Mouse (Mus musculus): Measurements from ENCODE around the gene Strn4. TPM values are rescaled to one million over a fixed set of nuclear protein-coding genes. Genes with fewer than 3 reads are reported as not detected.

Gene Strn4
- polyA plus RNA-seq, 2 experiments = 109 to 197 TPM

DNA sequence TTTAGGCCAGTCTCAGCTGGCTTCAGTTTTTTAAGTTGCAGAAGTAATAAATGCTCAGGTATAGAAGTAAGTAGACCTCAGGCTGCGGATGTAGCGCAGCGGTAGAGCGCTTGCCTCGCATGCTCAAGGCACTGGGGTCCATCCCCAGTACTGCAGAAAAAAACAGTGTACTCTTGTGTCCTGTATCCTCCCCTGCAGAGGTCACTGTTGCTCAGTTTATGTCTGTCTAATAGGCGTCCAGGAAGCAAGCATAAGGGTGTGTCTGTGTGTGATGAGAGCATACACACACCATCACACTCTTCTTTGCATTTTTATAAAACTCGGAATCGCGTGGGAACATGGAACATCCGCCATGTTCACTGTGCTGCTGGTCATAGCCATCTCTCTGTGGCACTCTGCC is 10.1 kb downstream of the Strn4 start:
- H3K36me3 ChIP-seq (ENCODE audit: control insufficient read depth, insufficient read depth, low read length) = peaks cover 84% of the 10 kb centered on the region
- no peaks in the 10 kb centered on the region for H3K9me3 ChIP-seq (ENCODE audit: control insufficient read depth, low read length)
- no peak for TF ChIP-seq POLR2A (IDR thresholded peaks at IDR 0.05; ENCODE audit: borderline replicate concordance, extremely low read depth, insufficient read depth, insufficient read length)
- 84% methylated on average over 10 of the region's 10 CpGs for WGBS
- no peak overlapping the region for H3K4me3 ChIP-seq (replicated peaks; ENCODE audit: low read length)
- ATAC-seq (ENCODE audit: low FRiP score, low read depth) = no peak
- no peak overlapping the region for H3K4me2 ChIP-seq (replicated peaks; ENCODE audit: low read depth, low read length, severe bottlenecking)
- 0 out of 2 replicates have a peak, but pooled peaks cover 4% of the 10 kb centered on the region for H3K4me1 ChIP-seq (ENCODE audit: control insufficient read depth, insufficient read depth, low read length)
- no peak overlapping the region for H3K27ac ChIP-seq (replicated peaks; ENCODE audit: low read depth, low read length)
- H3K9ac ChIP-seq (ENCODE audit: low read depth, low read length, severe bottlenecking) = no peak overlapping the region
- no peaks in the 10 kb centered on the region for H3K27me3 ChIP-seq (ENCODE audit: control insufficient read depth, insufficient read depth, low read length)
- no peak for DNase-seq (ENCODE audit: low spot score)

DNA sequence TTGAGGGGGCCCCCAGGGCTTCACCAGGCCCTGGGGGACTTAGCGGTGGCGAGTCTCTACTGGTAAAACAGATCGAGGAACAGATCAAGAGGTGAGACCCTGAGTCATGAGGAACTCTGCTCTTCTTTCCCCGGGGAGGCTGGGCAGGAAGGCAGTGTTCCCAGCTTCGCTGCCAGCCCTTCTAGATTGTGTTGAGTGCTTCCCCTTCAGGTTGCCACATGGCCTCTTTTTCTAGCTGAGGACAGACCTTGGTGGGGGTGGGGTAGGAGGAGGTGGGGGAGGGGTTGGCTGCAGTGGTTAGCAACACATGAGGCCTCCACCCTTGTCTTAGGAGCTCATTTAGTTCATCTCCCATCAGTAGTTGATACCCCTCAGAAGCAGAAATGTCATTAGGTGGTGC is 10.9 kb downstream of the Strn4 start:
- WGBS = 84% methylated on average over 5 of the region's 5 CpGs

DNA sequence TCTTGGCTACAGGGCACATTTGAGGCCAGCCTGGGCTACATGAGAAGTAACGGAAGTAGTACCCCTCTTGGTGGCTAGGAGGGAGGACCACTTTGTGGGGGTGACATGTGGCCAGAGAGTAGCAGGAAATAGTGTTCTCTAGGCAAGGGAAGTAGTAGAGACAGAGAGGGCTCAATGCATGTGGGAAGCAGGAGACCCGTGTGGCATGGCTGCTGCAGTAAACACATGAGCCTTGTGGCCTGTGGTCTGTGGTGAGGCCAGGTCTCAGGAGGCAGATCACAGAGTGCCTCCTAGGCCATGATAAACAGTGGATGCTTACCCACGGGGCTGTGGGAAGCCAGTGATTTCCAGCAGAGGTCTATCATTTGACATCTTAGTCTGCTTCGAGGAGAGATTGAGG is 11.6 kb downstream of the Strn4 start:
- ATAC-seq (ENCODE audit: low FRiP score, low read depth) (no peak), DNase-seq (ENCODE audit: low spot score) (no peak)
- no peaks in the 10 kb centered on the region for H3K9me3 ChIP-seq (ENCODE audit: control insufficient read depth, low read length)
- no peak overlapping the region for H3K9ac ChIP-seq (ENCODE audit: low read depth, low read length, severe bottlenecking)
- H3K4me1 ChIP-seq (ENCODE audit: control insufficient read depth, insufficient read depth, low read length) = no peaks in the 10 kb centered on the region
- H3K27me3 ChIP-seq (ENCODE audit: control insufficient read depth, insufficient read depth, low read length) = no peaks in the 10 kb centered on the region
- H3K36me3 ChIP-seq (ENCODE audit: control insufficient read depth, insufficient read depth, low read length) = peaks cover 99% of the 10 kb centered on the region
- 75% methylated on average over 4 of the region's 4 CpGs for WGBS
- no peak overlapping the region for H3K27ac ChIP-seq (replicated peaks; ENCODE audit: low read depth, low read length)
- no peak overlapping the region for H3K4me2 ChIP-seq (replicated peaks; ENCODE audit: low read depth, low read length, severe bottlenecking)
- H3K4me3 ChIP-seq (replicated peaks; ENCODE audit: low read length) = no peak overlapping the region
- no peak for TF ChIP-seq POLR2A (IDR thresholded peaks at IDR 0.05; ENCODE audit: borderline replicate concordance, extremely low read depth, insufficient read depth, insufficient read length)

More for the DNA sequence above, 10.9 kb downstream of the Strn4 start:
- TF ChIP-seq POLR2A (IDR thresholded peaks at IDR 0.05; ENCODE audit: borderline replicate concordance, extremely low read depth, insufficient read depth, insufficient read length) = no peak
- H3K4me1 ChIP-seq (ENCODE audit: control insufficient read depth, insufficient read depth, low read length) = no peaks in the 10 kb centered on the region
- no peak overlapping the region for H3K9ac ChIP-seq (ENCODE audit: low read depth, low read length, severe bottlenecking)
- H3K36me3 ChIP-seq (ENCODE audit: control insufficient read depth, insufficient read depth, low read length) = peaks cover 92% of the 10 kb centered on the region
- H3K27ac ChIP-seq (replicated peaks; ENCODE audit: low read depth, low read length) = no peak overlapping the region
- no peak overlapping the region for H3K4me2 ChIP-seq (replicated peaks; ENCODE audit: low read depth, low read length, severe bottlenecking)
- no peaks in the 10 kb centered on the region for H3K27me3 ChIP-seq (ENCODE audit: control insufficient read depth, insufficient read depth, low read length)
- no peak for DNase-seq (ENCODE audit: low spot score)
- no peak overlapping the region for H3K4me3 ChIP-seq (replicated peaks; ENCODE audit: low read length)
- no peak for ATAC-seq (ENCODE audit: low FRiP score, low read depth)
- no peaks in the 10 kb centered on the region for H3K9me3 ChIP-seq (ENCODE audit: control insufficient read depth, low read length)

DNA sequence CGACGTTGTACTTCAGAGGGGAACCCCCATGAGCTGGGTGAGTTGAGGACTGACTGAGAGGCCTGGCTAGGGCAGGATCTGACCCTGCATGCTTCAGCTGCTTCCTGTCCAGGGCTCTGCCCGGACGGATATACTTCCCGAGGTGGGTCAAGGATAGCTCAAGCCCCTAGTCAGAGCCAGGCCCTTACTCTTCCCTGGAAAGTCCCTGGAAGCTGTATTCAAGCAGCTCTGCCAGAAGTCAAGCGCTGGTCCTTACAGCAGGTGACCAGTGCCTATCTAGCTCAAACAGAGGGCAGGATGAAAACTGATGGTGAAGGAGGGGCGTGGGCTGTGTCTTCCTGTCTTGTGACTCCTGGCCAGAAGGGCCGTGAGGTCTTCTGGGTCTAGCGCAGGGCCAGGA is 14.8 kb downstream of the Strn4 start:
- no peak for DNase-seq (ENCODE audit: low spot score)
- WGBS = 82% methylated on average over 9 of the region's 9 CpGs
- Histone ChIP-seq H3K36me3 (ENCODE audit: control insufficient read depth, insufficient read depth, low read length) (peaks cover 98% of the 10 kb centered on the region), H3K4me3 (replicated peaks; ENCODE audit: low read length) (no peak overlapping the region), H3K27ac (replicated peaks; ENCODE audit: low read depth, low read length) (no peak overlapping the region), H3K4me2 (replicated peaks; ENCODE audit: low read depth, low read length, severe bottlenecking) (no peak overlapping the region), H3K9me3 (ENCODE audit: control insufficient read depth, low read length) (no peaks in the 10 kb centered on the region), H3K27me3 (ENCODE audit: control insufficient read depth, insufficient read depth, low read length) (no peaks in the 10 kb centered on the region), H3K4me1 (ENCODE audit: control insufficient read depth, insufficient read depth, low read length) (no peaks in the 10 kb centered on the region), H3K9ac (ENCODE audit: low read depth, low read length, severe bottlenecking) (no peak overlapping the region)
- ATAC-seq (ENCODE audit: low FRiP score, low read depth) = no peak
- TF ChIP-seq POLR2A (IDR thresholded peaks at IDR 0.05; ENCODE audit: borderline replicate concordance, extremely low read depth, insufficient read depth, insufficient read length) = no peak

DNA sequence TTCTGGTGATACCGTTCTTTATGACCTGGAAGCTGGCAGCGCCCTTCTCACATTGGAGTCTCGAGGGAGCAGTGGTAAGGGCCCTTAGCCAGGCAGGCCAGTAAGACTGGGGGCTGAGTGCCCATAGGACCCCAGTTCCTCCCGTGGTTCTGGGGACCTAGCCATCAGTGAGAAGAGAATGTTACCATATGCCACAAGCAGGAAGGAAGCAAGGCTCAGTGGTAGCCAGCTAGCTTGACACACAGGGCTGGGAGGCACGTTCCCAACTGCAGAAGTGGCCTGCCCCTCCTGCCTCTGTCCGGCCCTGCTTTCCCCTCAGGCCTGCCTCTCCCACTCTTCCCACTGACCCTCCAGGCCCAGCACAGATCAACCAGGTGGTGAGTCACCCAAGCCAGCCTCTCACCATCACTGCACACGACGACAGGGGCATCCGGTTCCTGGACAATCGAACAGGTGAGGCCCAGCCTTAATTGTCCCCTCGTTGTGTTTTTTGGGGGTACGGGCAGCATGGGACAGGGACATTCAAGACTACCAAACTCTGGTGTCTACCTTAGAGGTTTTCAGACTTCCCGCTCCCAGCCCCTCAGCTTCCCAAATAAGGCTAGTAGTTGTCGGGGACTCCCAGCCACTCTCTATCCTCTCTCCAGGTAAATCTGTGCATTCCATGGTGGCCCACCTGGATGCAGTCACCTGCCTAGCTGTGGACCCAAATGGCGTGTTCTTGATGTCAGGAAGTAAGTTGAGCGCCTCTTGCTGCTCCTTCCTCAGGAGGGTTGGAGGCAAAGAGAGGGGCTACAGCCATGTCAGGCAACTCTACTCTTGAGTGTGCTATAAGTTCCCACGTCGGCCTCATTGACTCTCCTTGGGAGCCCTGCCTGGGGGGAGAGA is 22.5 kb downstream of the Strn4 start:
- peaks cover 74% of the 10 kb centered on the region for H3K36me3 ChIP-seq (ENCODE audit: control insufficient read depth, insufficient read depth, low read length)
- no peak for DNase-seq (ENCODE audit: low spot score)
- no peak overlapping the region for H3K4me2 ChIP-seq (replicated peaks; ENCODE audit: low read depth, low read length, severe bottlenecking)
- H3K9ac ChIP-seq (ENCODE audit: low read depth, low read length, severe bottlenecking) = no peak overlapping the region
- WGBS = 91% methylated on average over 18 of the region's 18 CpGs
- no peak overlapping the region for H3K27ac ChIP-seq (replicated peaks; ENCODE audit: low read depth, low read length)
- H3K4me1 ChIP-seq (ENCODE audit: control insufficient read depth, insufficient read depth, low read length) = no peaks in the 10 kb centered on the region
- TF ChIP-seq POLR2A (IDR thresholded peaks at IDR 0.05; ENCODE audit: borderline replicate concordance, extremely low read depth, insufficient read depth, insufficient read length) = no peak
- no peaks in the 10 kb centered on the region for H3K27me3 ChIP-seq (ENCODE audit: control insufficient read depth, insufficient read depth, low read length)
- ATAC-seq (ENCODE audit: low FRiP score, low read depth) = no peak
- H3K9me3 ChIP-seq (ENCODE audit: control insufficient read depth, low read length) = no peaks in the 10 kb centered on the region
- H3K4me3 ChIP-seq (replicated peaks; ENCODE audit: low read length) = no peak overlapping the region
